19 mouse cellular contexts compared by ENCODE assay signal in genomic region chr9:79960453-79960852, GRCm38 (mm10).
"Had no signal": no experiment of that assay in that cellular context is flagged by ENCODE, and none has a peak within 500 bp of the region (broad histone marks: within the 10 kb centered on the region; RNA-seq: fewer than 3 reads in every experiment).

No protein-coding gene starts in this region.

- ATAC-seq: liver, embryonic 12.5 days had no signal

- H3K4me2 ChIP-seq: limb, embryonic 13.5 days; liver, embryonic 12.5 days; liver, embryonic 15.5 days had no signal

- H3K4me1 ChIP-seq: limb, embryonic 10.5 days; limb, embryonic 13.5 days; liver, embryonic 12.5 days; liver, embryonic 15.5 days; midbrain, embryonic 13.5 days had no signal

- H3K27ac ChIP-seq: limb, embryonic 10.5 days; limb, embryonic 13.5 days; liver, embryonic 12.5 days; liver, embryonic 15.5 days; lung, embryonic 15.5 days; midbrain, embryonic 13.5 days had no signal

- H3K4me3 ChIP-seq: limb, embryonic 10.5 days; limb, embryonic 13.5 days; liver, embryonic 12.5 days; liver, embryonic 15.5 days; lung, embryonic 15.5 days; midbrain, embryonic 13.5 days had no signal

- DNase-seq: kidney, adult 18-20 months; kidney, adult 9 months; kidney, postnatal 14 days; kidney, postnatal 4 days; liver; lung, adult 18-20 months; lung, postnatal 10 days; lung, postnatal 36 days; right cerebral cortex, adult 18-20 months; right cerebral cortex, postnatal 14 days; right cerebral cortex, postnatal 4 days; thymus, adult 18-20 months; thymus, postnatal 36 days had no signal

- H3K36me3 ChIP-seq: limb, embryonic 10.5 days; limb, embryonic 13.5 days; liver, embryonic 12.5 days; liver, embryonic 15.5 days; lung, embryonic 15.5 days; midbrain, embryonic 13.5 days had no signal

- H3K27me3 ChIP-seq: limb, embryonic 13.5 days; liver, embryonic 12.5 days; liver, embryonic 15.5 days; lung, embryonic 15.5 days; midbrain, embryonic 13.5 days had no signal

- H3K9me3 ChIP-seq: limb, embryonic 10.5 days; limb, embryonic 13.5 days; liver, embryonic 12.5 days; liver, embryonic 15.5 days; lung, embryonic 15.5 days; midbrain, embryonic 13.5 days had no signal

- H3K9ac ChIP-seq: limb, embryonic 13.5 days; liver, embryonic 12.5 days; liver, embryonic 15.5 days; lung, embryonic 15.5 days; midbrain, embryonic 13.5 days had no signal
